Mouse (Mus musculus): ENCODE results near the gene Iqcg. TPM values are rescaled to one million over a fixed set of nuclear protein-coding genes. Genes with fewer than 3 reads are reported as not detected.

Iqcg gene
- polyA plus RNA-seq, 1 experiment from 2014 or later: 2.0 TPM

DNA sequence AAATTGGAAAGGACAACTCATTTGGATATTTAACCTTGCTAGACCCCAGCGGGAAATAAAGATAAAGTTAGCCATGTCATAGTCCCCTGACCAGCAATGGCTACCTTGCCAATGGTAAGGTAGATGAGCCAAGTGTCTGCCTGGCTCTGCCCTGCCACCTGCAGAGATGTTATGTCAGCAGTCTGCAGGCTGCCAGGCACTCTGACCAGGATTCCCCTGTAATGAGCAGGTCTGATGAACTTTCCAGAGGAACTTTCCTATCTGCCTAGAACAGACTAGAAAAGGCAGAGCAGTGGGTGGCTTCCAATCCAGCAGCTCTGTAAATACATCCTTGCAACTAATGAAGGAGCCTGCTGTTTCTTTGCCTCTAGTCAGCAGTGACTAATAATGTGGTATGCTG, 41.1 kb downstream of the Iqcg start:
- 89% methylated on average over 1 of the region's 1 CpGs for WGBS
- Histone ChIP-seq H3K4me3 (no peak overlapping the region), H3K27ac (no peak overlapping the region), H3K36me3 (peaks cover 52% of the 10 kb centered on the region), H3K27me3 (no peaks in the 10 kb centered on the region), H3K4me1 (no peaks in the 10 kb centered on the region), H3K9ac (no peak overlapping the region), H3K9me3 (no peaks in the 10 kb centered on the region), H3K4me2 (replicated peaks) (no peak overlapping the region)
- ATAC-seq (ENCODE audit: low FRiP score, low read depth): no peak

GRCm38 (mm10) chr16:33013801-33014200, 42.2 kb downstream of the Iqcg start:
- no peak overlapping the region for H3K4me3 ChIP-seq
- H3K27me3 ChIP-seq: no peaks in the 10 kb centered on the region
- ATAC-seq (ENCODE audit: low FRiP score, low read depth): no peak
- H3K9me3 ChIP-seq: no peaks in the 10 kb centered on the region
- WGBS: 90% methylated on average over 5 of the region's 5 CpGs
- H3K27ac ChIP-seq: no peak overlapping the region
- peaks cover 62% of the 10 kb centered on the region for H3K36me3 ChIP-seq
- no peaks in the 10 kb centered on the region for H3K4me1 ChIP-seq
- no peak overlapping the region for H3K9ac ChIP-seq
- H3K4me2 ChIP-seq (replicated peaks): no peak overlapping the region

GRCm38 (mm10) chr16:33010166-33010565, 45.9 kb downstream of the Iqcg start:
- no peaks in the 10 kb centered on the region for H3K27me3 ChIP-seq
- H3K9me3 ChIP-seq: no peaks in the 10 kb centered on the region
- H3K4me2 ChIP-seq (replicated peaks): no peak overlapping the region
- H3K4me1 ChIP-seq: no peaks in the 10 kb centered on the region
- H3K36me3 ChIP-seq: peaks cover 82% of the 10 kb centered on the region
- H3K27ac ChIP-seq: no peak overlapping the region
- H3K4me3 ChIP-seq: no peak overlapping the region
- 90% methylated on average over 6 of the region's 6 CpGs for WGBS
- no peak for ATAC-seq (ENCODE audit: low FRiP score, low read depth)
- H3K9ac ChIP-seq: no peak overlapping the region

DNA sequence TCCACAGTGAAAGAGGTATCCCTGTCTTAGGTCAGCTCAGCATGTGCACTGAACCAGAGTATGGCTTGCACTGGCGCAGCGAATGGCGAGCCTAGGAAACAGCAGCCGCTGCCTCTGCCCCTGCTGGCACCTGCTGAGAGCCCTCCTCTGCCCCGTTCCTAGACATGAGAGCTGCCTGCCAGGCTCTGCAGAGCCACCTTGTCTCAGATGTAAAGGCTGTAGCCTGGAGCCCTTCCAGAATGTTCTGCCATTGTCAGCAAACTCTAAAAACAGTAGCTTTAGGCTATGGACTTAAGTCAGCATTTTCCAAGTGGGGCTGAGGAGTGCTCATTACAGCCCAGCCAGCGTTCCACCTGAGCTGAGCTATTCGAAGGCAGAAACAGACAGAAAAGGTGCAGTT, 48.6 kb downstream of the Iqcg start:
- Histone ChIP-seq H3K4me1 (no peaks in the 10 kb centered on the region), H3K4me3 (no peak overlapping the region), H3K27ac (no peak overlapping the region), H3K36me3 (peaks cover 74% of the 10 kb centered on the region), H3K27me3 (no peaks in the 10 kb centered on the region), H3K4me2 (replicated peaks) (no peak overlapping the region), H3K9me3 (no peaks in the 10 kb centered on the region), H3K9ac (no peak overlapping the region)
- 85% methylated on average over 7 of the region's 7 CpGs for WGBS
- ATAC-seq (ENCODE audit: low FRiP score, low read depth): no peak

- Histone ChIP-seq H3K9ac (no peak overlapping the region), H3K4me1 (no peaks in the 10 kb centered on the region), H3K27ac (no peak overlapping the region), H3K4me3 (no peak overlapping the region), H3K27me3 (no peaks in the 10 kb centered on the region), H3K9me3 (no peaks in the 10 kb centered on the region), H3K4me2 (replicated peaks) (no peak overlapping the region), H3K36me3 (peaks cover 69% of the 10 kb centered on the region)
- WGBS: 87% methylated on average over 7 of the region's 7 CpGs
- ATAC-seq (ENCODE audit: low FRiP score, low read depth): no peak
Measured at GRCm38 (mm10) chr16:33006888-33007287, 49.1 kb downstream of the Iqcg start.

GRCm38 (mm10) chr16:33005216-33005615, 50.8 kb downstream of the Iqcg start:
- Histone ChIP-seq H3K4me1 (no peaks in the 10 kb centered on the region), H3K36me3 (peaks cover 74% of the 10 kb centered on the region), H3K4me3 (no peak overlapping the region), H3K9ac (no peak overlapping the region), H3K4me2 (replicated peaks) (no peak overlapping the region), H3K9me3 (no peaks in the 10 kb centered on the region), H3K27ac (no peak overlapping the region), H3K27me3 (no peaks in the 10 kb centered on the region)
- ATAC-seq (ENCODE audit: low FRiP score, low read depth): no peak
- WGBS: 43% methylated on average over 9 of the region's 9 CpGs

DNA sequence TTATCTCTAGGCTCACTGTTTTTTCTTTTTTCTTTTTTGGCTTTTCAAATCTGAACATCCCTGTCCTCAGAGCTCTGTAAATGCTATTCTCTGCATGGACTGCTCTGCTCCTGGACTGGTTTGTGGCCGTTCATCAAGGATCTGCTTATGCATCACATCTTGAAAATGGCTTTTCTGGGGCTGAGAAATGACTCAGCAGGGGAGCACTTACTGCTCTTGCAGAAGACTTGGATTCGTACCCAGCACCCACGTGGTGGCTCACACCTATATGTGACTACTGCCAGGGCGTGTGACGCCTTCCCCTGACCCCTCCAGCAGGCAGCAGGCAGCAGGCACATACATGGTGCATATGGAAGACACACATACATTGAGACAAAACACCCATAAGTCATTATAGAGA, 63.9 kb downstream of the Iqcg start:
- H3K4me3 ChIP-seq: no peak overlapping the region
- ATAC-seq (ENCODE audit: low FRiP score, low read depth): no peak
- no peak overlapping the region for H3K4me2 ChIP-seq (replicated peaks)
- peaks cover 81% of the 10 kb centered on the region for H3K36me3 ChIP-seq
- no peaks in the 10 kb centered on the region for H3K27me3 ChIP-seq
- no peak overlapping the region for H3K9ac ChIP-seq
- H3K27ac ChIP-seq: no peak overlapping the region
- H3K4me1 ChIP-seq: no peaks in the 10 kb centered on the region
- H3K9me3 ChIP-seq: no peaks in the 10 kb centered on the region
- 87% methylated on average over 5 of the region's 5 CpGs for WGBS

DNA sequence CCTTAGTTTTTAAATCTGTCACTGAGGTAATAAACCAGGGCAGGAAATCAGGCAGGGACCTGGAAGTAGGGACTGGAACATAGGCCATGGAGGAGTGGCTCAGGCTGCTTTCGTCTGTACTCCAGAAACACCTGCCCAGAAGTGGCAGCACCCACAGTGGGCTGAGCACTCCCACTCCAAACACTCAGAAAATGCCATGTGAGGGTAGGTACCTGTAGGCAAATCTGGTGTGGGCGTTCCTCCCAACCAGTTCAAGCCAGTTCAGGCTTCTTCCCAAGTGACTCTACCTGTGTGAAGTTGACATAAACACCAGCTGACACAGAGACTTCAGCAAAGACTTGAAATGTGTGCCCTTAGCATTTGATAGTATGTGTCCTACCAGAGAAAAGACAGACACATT, 71.4 kb downstream of the Iqcg start:
- Histone ChIP-seq H3K4me2 (replicated peaks) (no peak overlapping the region), H3K4me3 (no peak overlapping the region), H3K9ac (no peak overlapping the region), H3K9me3 (no peaks in the 10 kb centered on the region), H3K27me3 (no peaks in the 10 kb centered on the region), H3K4me1 (no peaks in the 10 kb centered on the region), H3K36me3 (peaks cover 77% of the 10 kb centered on the region), H3K27ac (no peak overlapping the region)
- 86% methylated on average over 2 of the region's 2 CpGs for WGBS
- ATAC-seq (ENCODE audit: low FRiP score, low read depth): no peak

- Histone ChIP-seq H3K27ac (no peak overlapping the region), H3K4me3 (no peak overlapping the region), H3K36me3 (peaks cover 67% of the 10 kb centered on the region), H3K27me3 (no peaks in the 10 kb centered on the region), H3K9me3 (no peaks in the 10 kb centered on the region), H3K4me1 (no peaks in the 10 kb centered on the region), H3K9ac (no peak overlapping the region), H3K4me2 (replicated peaks) (no peak overlapping the region)
- 88% methylated on average over 4 of the region's 4 CpGs for WGBS
- ATAC-seq (ENCODE audit: low FRiP score, low read depth): no peak
Measured at GRCm38 (mm10) chr16:32981405-32981804, 74.6 kb downstream of the Iqcg start.

- WGBS: 82% methylated on average over 1 of the region's 1 CpGs
- peaks cover 62% of the 10 kb centered on the region for H3K36me3 ChIP-seq
- ATAC-seq (ENCODE audit: low FRiP score, low read depth): no peak
Measured at GRCm38 (mm10) chr16:32980227-32980626, 75.8 kb downstream of the Iqcg start.

DNA sequence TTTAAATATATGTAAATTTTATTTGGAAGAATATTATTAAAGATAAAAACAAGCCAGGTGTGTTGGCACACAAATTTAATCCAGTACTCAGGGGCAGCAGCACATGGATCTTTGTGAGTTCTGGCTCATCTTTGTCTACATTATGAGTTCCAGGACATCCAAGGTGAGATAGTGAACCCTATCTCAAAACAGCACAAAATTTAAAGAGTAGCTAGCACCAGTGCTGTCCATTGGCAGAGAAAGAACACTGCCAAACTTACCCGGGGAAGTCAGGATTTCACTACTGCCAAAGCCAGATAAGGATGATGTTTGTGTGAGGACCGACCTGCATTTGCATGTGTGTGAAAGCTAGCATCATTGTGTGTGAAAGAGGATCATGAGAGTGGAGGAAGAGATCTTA, 83.0 kb downstream of the Iqcg start:
- H3K36me3 ChIP-seq: peaks cover 45% of the 10 kb centered on the region
- WGBS: 85% methylated on average over 2 of the region's 2 CpGs
- H3K4me3 ChIP-seq: no peak overlapping the region
- H3K4me2 ChIP-seq (replicated peaks): no peak overlapping the region
- no peaks in the 10 kb centered on the region for H3K27me3 ChIP-seq
- H3K27ac ChIP-seq: no peak overlapping the region
- H3K4me1 ChIP-seq: no peaks in the 10 kb centered on the region
- H3K9ac ChIP-seq: no peak overlapping the region
- no peak for ATAC-seq (ENCODE audit: low FRiP score, low read depth)
- H3K9me3 ChIP-seq: no peaks in the 10 kb centered on the region

More at GRCm38 (mm10) chr16:32980227-32980626, 75.8 kb downstream of the Iqcg start:
- Histone ChIP-seq H3K4me3 (no peak overlapping the region), H3K4me1 (no peaks in the 10 kb centered on the region), H3K9me3 (no peaks in the 10 kb centered on the region), H3K27ac (no peak overlapping the region), H3K4me2 (replicated peaks) (no peak overlapping the region), H3K27me3 (no peaks in the 10 kb centered on the region), H3K9ac (no peak overlapping the region)

- no peaks in the 10 kb centered on the region for H3K27me3 ChIP-seq
- H3K36me3 ChIP-seq: peaks cover 42% of the 10 kb centered on the region
- no peak overlapping the region for H3K4me2 ChIP-seq (replicated peaks)
- no peaks in the 10 kb centered on the region for H3K9me3 ChIP-seq
- H3K9ac ChIP-seq: no peak overlapping the region
- H3K4me1 ChIP-seq: no peaks in the 10 kb centered on the region
- WGBS: 78% methylated on average over 5 of the region's 5 CpGs
- H3K27ac ChIP-seq: no peak overlapping the region
- ATAC-seq (ENCODE audit: low FRiP score, low read depth): no peak
- no peak overlapping the region for H3K4me3 ChIP-seq
Measured at GRCm38 (mm10) chr16:32972535-32972934, 83.5 kb downstream of the Iqcg start.
